Mouse (Mus musculus) layer of hippocampus, postnatal 14 days (tissue): Measurements from ENCODE around the gene Tekt3. TPM values are rescaled to one million over a fixed set of nuclear protein-coding genes. Genes with fewer than 3 reads are reported as not detected.

Experiments used
- DNase-seq, 2 experiments: peaks; one replicate each; pipeline ENCODE4 v3.0.0; 2021 to 2022; ENCODE audit warnings: low spot score in 2 of 2, mixed read lengths in 1 of 2
- total RNA-seq, 2 experiments: library from RNA; stranded (reverse); gene quantifications; 2 replicates each; pipeline ENCODE4 v1.2.3; 2021

Tekt3 gene
- total RNA-seq, 2 experiments from 2014 or later: 0.36 TPM; not detected in 1

GRCm38 (mm10) chr11:63142816-63143215, 81.4 kb downstream of the Tekt3 start:
- DNase-seq: no peak

GRCm38 (mm10) chr11:63143486-63143885, 82.0 kb downstream of the Tekt3 start:
- DNase-seq: no peak

Other genes with a start within 250 kb of the Tekt3 start
- gene Trim16, start 241.4 kb upstream of the Tekt3 start, total RNA-seq: 1 to 10 TPM; 3.9 to 4.0 TPM
- gene Fbxw10, start 214.6 kb upstream of the Tekt3 start, total RNA-seq: 1 to 10 TPM in 1 of 2 experiments, under 1 TPM in 1; 0.62 to 1.5 TPM
- gene Tvp23b, start 182.2 kb upstream of the Tekt3 start, total RNA-seq: 10 to 100 TPM; 24.8 to 26.2 TPM
- not detected for gene Cdrt4, start 110.5 kb upstream of the Tekt3 start, total RNA-seq
- gene Pmp22, start 67.3 kb downstream of the Tekt3 start, total RNA-seq: 10 to 100 TPM; 22.4 to 22.6 TPM